Mouse (Mus musculus): ENCODE results near the gene Ppp1r27.
A peak's percentile ranks its signal among the peaks of the same experiment; 100 is the strongest.

Gene Ppp1r27

GRCm38 (mm10) chr11:120510375-120511030, 40.4 kb downstream of the Ppp1r27 start:
- peak in 1 of 2 experiments; percentile 33 for DNase-seq

- DNase-seq = peak in 1 of 2 experiments; percentile 53
These were observed 41.0 kb downstream of the Ppp1r27 start for GRCm38 (mm10) chr11:120509940-120510339.

- peak in 1 of 2 experiments; percentile 30 for DNase-seq
These were observed 42.6 kb downstream of the Ppp1r27 start for GRCm38 (mm10) chr11:120508290-120508870.

- peak in 1 of 2 experiments; percentile 33 for DNase-seq
These were observed 43.2 kb downstream of the Ppp1r27 start for GRCm38 (mm10) chr11:120507611-120508289.

GRCm38 (mm10) chr11:120506899-120507298, 44.0 kb downstream of the Ppp1r27 start:
- DNase-seq = peak; percentile 71 to 83

GRCm38 (mm10) chr11:120505661-120506060, 45.3 kb downstream of the Ppp1r27 start:
- DNase-seq = peak in 1 of 2 experiments; percentile 49

- no peak for DNase-seq
These were observed 49.2 kb downstream of the Ppp1r27 start for GRCm38 (mm10) chr11:120501701-120502100.

GRCm38 (mm10) chr11:120501018-120501417, 49.9 kb downstream of the Ppp1r27 start:
- DNase-seq = peak in 1 of 2 experiments; percentile 56

- DNase-seq = peak; percentile 92 to 96
These were observed 50.6 kb downstream of the Ppp1r27 start for GRCm38 (mm10) chr11:120500357-120500756.

Data from kidney, postnatal 25 days (tissue).